Mouse (Mus musculus) midbrain, embryonic 12.5 days (tissue): Measurements from ENCODE around the gene Arl15. TPM values are rescaled to one million over a fixed set of nuclear protein-coding genes. Genes with fewer than 3 reads are reported as not detected.

Experiments
- ATAC-seq: fragments of 200-750 bp; cut with Nextera tagmentation; 2 replicates; pipeline ENCODE4 v1.8.0; 2017; ENCODE audit warnings: low read depth, moderate TSS enrichment, moderate library complexity; ENCODE audit not compliant: low FRiP score
- H3K27ac ChIP-seq: fragments of 300-500 bp; sonication (generic); replicated peaks from 2 replicates; pipeline ENCODE4 v1.5.1; 2016; ENCODE audit warnings: mild to moderate bottlenecking
- H3K27me3 ChIP-seq: fragments of 300-500 bp; sonication (generic); 2 replicates; pipeline ENCODE4 v1.6.1; 2016; ENCODE audit warnings: mild to moderate bottlenecking
- H3K36me3 ChIP-seq: fragments of 300-500 bp; sonication (generic); 2 replicates; pipeline ENCODE4 v1.6.1; 2016
- H3K4me1 ChIP-seq: fragments of 300-500 bp; sonication (generic); 2 replicates; pipeline ENCODE4 v1.6.1; 2016
- H3K4me2 ChIP-seq: fragments of 300-500 bp; sonication (generic); replicated peaks from 2 replicates; pipeline ENCODE4 v1.6.1; 2016; ENCODE audit warnings: mild to moderate bottlenecking, moderate library complexity
- H3K4me3 ChIP-seq: fragments of 300-500 bp; sonication (generic); 2 replicates; pipeline ENCODE4 v1.5.1; 2016; ENCODE audit warnings: mild to moderate bottlenecking
- H3K9ac ChIP-seq: fragments of 300-500 bp; sonication (generic); replicated peaks from 2 replicates; pipeline ENCODE4 v1.6.1; 2016; ENCODE audit warnings: mild to moderate bottlenecking, moderate library complexity
- H3K9me3 ChIP-seq: fragments of 300-500 bp; sonication (generic); 2 replicates; pipeline ENCODE4 v1.6.1; 2016; ENCODE audit warnings: mild to moderate bottlenecking
- WGBS: fragments of 180-500 bp; shearing (Covaris S2); methylation state at CpG from one replicate; pipeline ENCODE4 v1.1.7; 2016; 5-methylcytosine and 5-hydroxymethylcytosine counted together
- polyA plus RNA-seq: library from polyadenylated mRNA; unstranded; fragments of >200 nt; fragmentation: Nextera tagmentation; extraction: Ambion mirVana; gene quantifications from 2 replicates; pipeline ENCODE4 v1.2.1, GENCODE M21; 2016

The Arl15 gene
- polyA plus RNA-seq, 1 experiment from 2014 or later, result 13.2 TPM

- Histone ChIP-seq H3K4me1 (0 out of 2 replicates have a peak, but pooled peaks cover 12% of the 10 kb centered on the region), H3K4me3 (no peak overlapping the region), H3K9me3 (no peaks in the 10 kb centered on the region), H3K4me2 (no peak overlapping the region), H3K36me3 (no peaks in the 10 kb centered on the region), H3K27ac (no peak overlapping the region), H3K27me3 (no peaks in the 10 kb centered on the region), H3K9ac (no peak overlapping the region)
- WGBS, result 83% methylated on average over 9 of the region's 9 CpGs
- no peak for ATAC-seq
Measured at GRCm38 (mm10) chr13:114009786-114010185, 215.5 kb downstream of the Arl15 start.

GRCm38 (mm10) chr13:114010521-114010920 is 216.2 kb downstream of the Arl15 start:
- WGBS, result 90% methylated on average over 9 of the region's 9 CpGs
- no peak overlapping the region for H3K4me2 ChIP-seq

GRCm38 (mm10) chr13:114011019-114011418 is 216.7 kb downstream of the Arl15 start:
- 50% methylated on average over 12 of the region's 12 CpGs for WGBS
- no peaks in the 10 kb centered on the region for H3K27me3 ChIP-seq
- H3K4me2 ChIP-seq, result no peak overlapping the region
- H3K4me3 ChIP-seq, result no peak overlapping the region
- H3K9me3 ChIP-seq, result no peaks in the 10 kb centered on the region
- no peak overlapping the region for H3K9ac ChIP-seq
- 0 out of 2 replicates have a peak, but pooled peaks have one; percentile 38 for ATAC-seq
- H3K27ac ChIP-seq, result no peak overlapping the region
- H3K36me3 ChIP-seq, result no peaks in the 10 kb centered on the region
- 0 out of 2 replicates have a peak, but pooled peaks cover 12% of the 10 kb centered on the region for H3K4me1 ChIP-seq

More at GRCm38 (mm10) chr13:114010521-114010920, 216.2 kb downstream of the Arl15 start:
- H3K27me3 ChIP-seq, result no peaks in the 10 kb centered on the region
- 0 out of 2 replicates have a peak, but pooled peaks cover 12% of the 10 kb centered on the region for H3K4me1 ChIP-seq
- H3K9me3 ChIP-seq, result no peaks in the 10 kb centered on the region
- H3K36me3 ChIP-seq, result no peaks in the 10 kb centered on the region
- no peak overlapping the region for H3K27ac ChIP-seq
- ATAC-seq, result no peak
- no peak overlapping the region for H3K9ac ChIP-seq
- no peak overlapping the region for H3K4me3 ChIP-seq

GRCm38 (mm10) chr13:114017928-114018327 is 223.6 kb downstream of the Arl15 start:
- ATAC-seq, result no peak

GRCm38 (mm10) chr13:114023541-114023940 is 229.2 kb downstream of the Arl15 start:
- H3K27ac ChIP-seq, result no peak overlapping the region
- H3K36me3 ChIP-seq, result no peaks in the 10 kb centered on the region
- no peak overlapping the region for H3K9ac ChIP-seq
- H3K4me1 ChIP-seq, result no peaks in the 10 kb centered on the region
- no peak for ATAC-seq
- no peak overlapping the region for H3K4me2 ChIP-seq
- H3K4me3 ChIP-seq, result no peak overlapping the region
- no peaks in the 10 kb centered on the region for H3K27me3 ChIP-seq
- 97% methylated on average over 7 of the region's 7 CpGs for WGBS
- no peaks in the 10 kb centered on the region for H3K9me3 ChIP-seq

More at GRCm38 (mm10) chr13:114017928-114018327, 223.6 kb downstream of the Arl15 start:
- H3K9ac ChIP-seq, result no peak overlapping the region
- H3K4me3 ChIP-seq, result no peak overlapping the region
- H3K9me3 ChIP-seq, result no peaks in the 10 kb centered on the region
- H3K4me1 ChIP-seq, result no peaks in the 10 kb centered on the region
- H3K27me3 ChIP-seq, result no peaks in the 10 kb centered on the region
- no peak overlapping the region for H3K27ac ChIP-seq
- no peak overlapping the region for H3K4me2 ChIP-seq
- WGBS, result 86% methylated on average over 8 of the region's 8 CpGs
- H3K36me3 ChIP-seq, result no peaks in the 10 kb centered on the region

- H3K4me2 ChIP-seq, result no peak overlapping the region
- no peak overlapping the region for H3K27ac ChIP-seq
- H3K9ac ChIP-seq, result no peak overlapping the region
- no peak overlapping the region for H3K4me3 ChIP-seq
- H3K36me3 ChIP-seq, result no peaks in the 10 kb centered on the region
- H3K27me3 ChIP-seq, result no peaks in the 10 kb centered on the region
- 83% methylated on average over 6 of the region's 6 CpGs for WGBS
- no peak for ATAC-seq
- H3K9me3 ChIP-seq, result no peaks in the 10 kb centered on the region
- no peaks in the 10 kb centered on the region for H3K4me1 ChIP-seq
Measured at GRCm38 (mm10) chr13:114026306-114026705, 232.0 kb downstream of the Arl15 start.

- no peaks in the 10 kb centered on the region for H3K9me3 ChIP-seq
- no peak overlapping the region for H3K9ac ChIP-seq
- no peak for ATAC-seq
- no peaks in the 10 kb centered on the region for H3K36me3 ChIP-seq
- no peak overlapping the region for H3K4me3 ChIP-seq
- H3K27ac ChIP-seq, result no peak overlapping the region
- no peaks in the 10 kb centered on the region for H3K27me3 ChIP-seq
- whole genome bisulfite sequencing, result 95% methylated on average over 7 of the region's 7 CpGs
- H3K4me2 ChIP-seq, result no peak overlapping the region
- no peaks in the 10 kb centered on the region for H3K4me1 ChIP-seq
Measured at GRCm38 (mm10) chr13:114026751-114027150, 232.4 kb downstream of the Arl15 start.

GRCm38 (mm10) chr13:114048071-114048470 is 253.8 kb downstream of the Arl15 start:
- no peak for ATAC-seq
- peaks cover 6% of the 10 kb centered on the region; the same call in 1 of the 2 replicates for H3K27me3 ChIP-seq
- no peak overlapping the region for H3K27ac ChIP-seq
- no peaks in the 10 kb centered on the region for H3K36me3 ChIP-seq
- no peak overlapping the region for H3K9ac ChIP-seq
- no peak overlapping the region for H3K4me3 ChIP-seq
- H3K4me1 ChIP-seq, result peaks cover 32% of the 10 kb centered on the region
- H3K4me2 ChIP-seq, result no peak overlapping the region
- 47% methylated on average over 10 of the region's 10 CpGs for WGBS
- no peaks in the 10 kb centered on the region for H3K9me3 ChIP-seq

GRCm38 (mm10) chr13:114048688-114049087 is 254.4 kb downstream of the Arl15 start:
- peaks cover 32% of the 10 kb centered on the region for H3K4me1 ChIP-seq
- no peak overlapping the region for H3K4me2 ChIP-seq
- WGBS, result 29% methylated on average over 3 of the region's 3 CpGs
- no peaks in the 10 kb centered on the region for H3K36me3 ChIP-seq
- ATAC-seq, result no peak
- no peaks in the 10 kb centered on the region for H3K9me3 ChIP-seq
- no peak overlapping the region for H3K4me3 ChIP-seq
- no peak overlapping the region; the same call in 1 of the 2 replicates for H3K27ac ChIP-seq
- peaks cover 9% of the 10 kb centered on the region; the same call in 1 of the 2 replicates for H3K27me3 ChIP-seq
- no peak overlapping the region for H3K9ac ChIP-seq

- Histone ChIP-seq H3K4me3 (no peak overlapping the region), H3K27me3 (peaks cover 9% of the 10 kb centered on the region; the same call in 1 of the 2 replicates), H3K27ac (0 out of 2 replicates have a peak overlapping the region, but pooled peaks have one; percentile 2), H3K4me1 (peaks cover 32% of the 10 kb centered on the region), H3K9me3 (no peaks in the 10 kb centered on the region), H3K4me2 (peak overlapping the region; percentile 24; the same call in 1 of the 2 replicates), H3K9ac (no peak overlapping the region), H3K36me3 (no peaks in the 10 kb centered on the region)
- 3% methylated on average over 9 of the region's 9 CpGs for WGBS
- 0 out of 2 replicates have a peak, but pooled peaks have one; percentile 35 for ATAC-seq
Measured at GRCm38 (mm10) chr13:114051151-114051850, 257.0 kb downstream of the Arl15 start.

- Histone ChIP-seq H3K9me3 (no peaks in the 10 kb centered on the region), H3K4me2 (peak overlapping the region; percentile 1; the same call in 1 of the 2 replicates), H3K9ac (no peak overlapping the region), H3K27me3 (peaks cover 9% of the 10 kb centered on the region; the same call in 1 of the 2 replicates), H3K4me3 (no peak overlapping the region), H3K4me1 (peaks cover 32% of the 10 kb centered on the region), H3K27ac (no peak overlapping the region), H3K36me3 (no peaks in the 10 kb centered on the region)
- WGBS, result 15% methylated on average over 15 of the region's 15 CpGs
- no peak for ATAC-seq
Measured at GRCm38 (mm10) chr13:114052426-114053205, 258.3 kb downstream of the Arl15 start.

GRCm38 (mm10) chr13:114053261-114053660 is 259.0 kb downstream of the Arl15 start:
- Histone ChIP-seq H3K36me3 (no peaks in the 10 kb centered on the region), H3K9ac (no peak overlapping the region), H3K4me3 (no peak overlapping the region), H3K4me2 (no peak overlapping the region), H3K4me1 (peaks cover 32% of the 10 kb centered on the region), H3K9me3 (no peaks in the 10 kb centered on the region), H3K27me3 (peaks cover 9% of the 10 kb centered on the region; the same call in 1 of the 2 replicates), H3K27ac (no peak overlapping the region)
- 90% methylated on average over 2 of the region's 2 CpGs for WGBS
- ATAC-seq, result no peak
